Mouse (Mus musculus): Measurements from ENCODE around the gene Pgp.

- TF ChIP-seq GATA1 (IDR thresholded peaks at IDR 0.05; ENCODE audit: borderline replicate concordance, low read length) (no peak), FLI1 (IDR thresholded peaks at IDR 0.05; ENCODE audit: low read length) (no peak)
These were observed 25.3 kb downstream of the Pgp start for GRCm38 (mm10) chr17:24495443-24495842.
